Mouse (Mus musculus) thymus, postnatal 0 days (tissue): ENCODE measurements around the gene Gm5105. TPM values are rescaled to one million over a fixed set of nuclear protein-coding genes. Genes with fewer than 3 reads are reported as not detected.

Experiments used
- DNase-seq: peaks from one replicate; pipeline ENCODE4 v3.0.0-alpha.2; 2015; ENCODE audit warnings: low spot score
- polyA plus RNA-seq: library from polyadenylated mRNA; unstranded; fragments of >200 nt; fragmentation: Nextera tagmentation; extraction: Ambion mirVana; gene quantifications from 2 replicates; pipeline ENCODE4 v1.2.1, GENCODE M21; 2015

Gm5105 gene
- polyA plus RNA-seq, 1 experiment from 2014 or later, result not detected

GRCm38 (mm10) chr3:138069756-138070511 is 2.7 kb upstream of the Gm5105 start:
- DNase-seq, result no peak

- DNase-seq, result no peak
Observed at GRCm38 (mm10) chr3:138068103-138068502, 915 bp upstream of the Gm5105 start.

GRCm38 (mm10) chr3:138066348-138066856 is 786 bp downstream of the Gm5105 start:
- no peak for DNase-seq

DNA sequence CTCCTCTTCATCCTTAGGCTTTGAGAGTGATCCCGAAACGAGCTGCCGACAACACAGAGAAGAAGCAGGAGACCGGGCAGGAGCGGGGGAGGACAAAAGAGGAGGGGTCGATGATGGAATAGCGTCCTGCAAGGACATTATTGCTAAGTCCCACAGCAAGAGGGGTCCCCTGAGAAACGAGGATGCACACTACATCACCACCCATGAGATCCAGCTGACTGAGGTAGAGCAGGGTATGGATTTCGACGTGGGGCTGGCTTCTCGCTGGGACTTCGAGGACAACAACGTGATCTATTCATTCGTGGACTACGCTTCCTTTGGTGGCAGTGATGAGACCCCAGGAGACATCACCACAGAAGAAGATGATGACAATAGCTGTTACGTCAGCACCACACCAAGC is 1.3 kb downstream of the Gm5105 start:
- DNase-seq, result no peak

DNA sequence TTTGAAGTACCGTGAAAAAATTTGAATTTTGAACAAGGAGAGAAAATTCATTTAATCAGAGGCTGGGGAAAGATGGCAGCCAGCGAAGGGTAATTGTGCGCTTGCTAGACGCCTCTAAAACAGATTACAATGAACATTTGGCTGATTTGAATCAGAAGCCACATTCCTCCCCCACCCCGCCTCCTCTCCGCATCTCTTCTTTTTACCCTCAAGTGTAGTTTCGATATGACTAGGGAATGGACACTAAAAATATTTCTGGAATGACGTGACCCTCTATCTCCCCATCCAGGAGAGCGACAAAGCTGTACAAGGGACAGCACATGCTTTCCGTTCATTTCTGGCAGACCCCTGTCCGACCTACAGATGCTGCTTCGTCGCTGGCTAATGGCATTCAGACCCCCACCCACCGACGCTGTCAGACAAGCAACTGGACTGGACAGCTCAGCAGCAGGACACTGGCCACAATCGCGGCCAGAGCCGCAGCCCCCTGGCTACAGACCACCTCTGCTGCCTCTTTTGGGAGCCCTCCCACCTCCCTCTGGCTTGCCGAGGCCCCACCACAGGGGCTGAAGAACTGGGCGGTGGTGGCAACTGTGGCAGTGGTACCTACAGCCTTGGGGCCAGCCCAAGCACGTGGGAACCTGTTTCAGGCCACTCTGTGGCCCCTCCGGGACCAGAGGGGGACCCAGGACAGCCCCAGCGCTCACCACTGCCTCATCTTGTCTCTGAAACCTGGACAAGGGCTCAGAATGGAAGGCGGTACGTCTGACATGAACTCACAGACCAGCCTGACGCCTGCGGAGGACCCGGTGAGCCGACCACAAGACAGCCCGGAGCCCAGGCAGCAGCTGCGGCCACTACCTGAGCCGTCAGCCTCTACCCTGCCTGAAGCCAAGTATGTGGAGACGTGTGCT is 2.2 kb downstream of the Gm5105 start, which contains the start of gene 1110002E22Rik:
1110002E22Rik (plus strand) TSS at position 321 of the 914 bp plus-strand sequence.
- no peak for DNase-seq

- DNase-seq, result no peak
Observed at GRCm38 (mm10) chr3:138063731-138064329, 3.4 kb downstream of the Gm5105 start.

DNA sequence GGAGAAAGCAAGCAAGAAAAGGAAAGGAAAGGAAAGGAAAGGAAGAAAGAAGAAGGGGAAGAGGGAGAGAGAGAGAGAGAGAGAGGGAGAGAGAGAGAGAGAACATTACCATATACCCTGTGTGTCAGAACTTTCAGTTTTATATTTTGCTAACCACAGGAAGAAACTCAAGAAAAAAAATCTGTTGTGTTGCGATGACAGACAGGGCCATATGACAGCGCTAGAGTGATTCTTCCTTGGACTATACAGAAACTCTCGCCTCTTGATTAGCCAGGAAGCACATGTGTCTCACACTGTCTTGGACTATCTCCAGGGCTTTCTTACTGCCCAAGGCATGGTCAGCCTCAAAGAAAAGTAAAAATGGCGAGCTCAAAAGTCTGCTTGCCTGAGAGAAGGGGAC is 4.5 kb downstream of the Gm5105 start:
- no peak for DNase-seq

- DNase-seq, result no peak
Observed at GRCm38 (mm10) chr3:138061205-138061911, 5.8 kb downstream of the Gm5105 start.

DNA sequence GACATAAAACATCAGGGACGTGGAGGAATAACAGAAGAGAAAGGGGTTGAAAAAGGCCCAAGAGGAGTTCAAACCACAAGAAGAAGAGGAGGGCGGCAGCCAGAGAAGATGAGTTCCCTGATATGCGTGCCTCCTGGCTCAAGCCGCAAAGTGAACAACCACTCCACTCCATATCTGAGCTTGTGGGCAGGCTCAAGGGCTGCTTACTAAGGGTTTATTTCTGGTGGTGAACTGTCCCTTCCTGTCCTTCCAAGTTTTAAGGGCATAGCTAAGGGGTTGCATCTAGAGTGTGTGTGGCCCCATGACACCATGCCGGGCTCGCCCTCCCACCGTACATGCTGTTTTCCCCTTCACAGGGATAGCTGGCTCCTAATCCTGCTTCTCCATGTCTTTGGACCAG is 6.8 kb downstream of the Gm5105 start:
- DNase-seq, result no peak

DNA sequence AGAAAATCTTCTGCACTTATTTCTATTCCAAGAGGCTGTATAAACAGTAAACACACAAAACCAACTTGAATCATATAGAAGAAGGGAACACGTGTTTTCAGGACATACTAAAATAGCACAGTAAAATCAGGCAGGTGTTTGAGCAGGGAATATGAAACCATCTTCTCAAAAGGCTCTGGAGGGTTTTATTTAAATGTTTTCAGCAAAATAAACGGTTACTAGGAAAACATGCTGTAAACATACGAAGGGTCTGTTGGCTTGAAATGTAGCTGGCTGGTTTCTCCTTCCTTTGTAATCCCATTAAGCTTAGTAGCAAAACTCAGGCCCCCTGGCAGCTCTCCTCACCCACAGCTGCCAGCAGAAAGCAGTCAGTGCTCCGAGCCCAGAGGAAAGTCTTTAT is 9.0 kb downstream of the Gm5105 start:
- no peak for DNase-seq

- no peak for DNase-seq
Observed at GRCm38 (mm10) chr3:138056976-138057375, 10.2 kb downstream of the Gm5105 start.

GRCm38 (mm10) chr3:138053969-138054368 is 13.2 kb downstream of the Gm5105 start:
- no peak for DNase-seq

GRCm38 (mm10) chr3:138051431-138051830 is 15.8 kb downstream of the Gm5105 start:
- DNase-seq, result no peak

GRCm38 (mm10) chr3:138050772-138051171 is 16.4 kb downstream of the Gm5105 start:
- DNase-seq, result no peak

- no peak for DNase-seq
Observed at GRCm38 (mm10) chr3:138049555-138049954, 17.6 kb downstream of the Gm5105 start.

DNA sequence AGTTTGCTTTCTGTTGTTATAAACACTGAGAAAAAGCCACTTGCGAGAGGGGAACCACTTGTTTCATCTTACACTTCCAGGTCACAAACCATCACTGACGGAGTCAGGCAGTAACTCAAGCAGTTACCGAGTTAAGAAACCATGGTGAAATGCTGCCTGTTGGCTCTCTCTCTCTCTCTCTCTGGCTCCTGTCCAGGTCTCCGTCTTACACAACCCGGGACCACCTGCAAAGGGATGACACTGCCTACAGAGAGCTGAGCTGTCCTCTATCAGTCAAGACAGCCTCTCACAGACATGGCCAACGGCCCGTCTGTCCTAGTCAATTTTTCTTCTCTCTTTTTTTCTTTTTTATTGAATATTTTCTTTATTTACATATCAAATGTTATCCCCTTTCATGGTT is 23.9 kb downstream of the Gm5105 start:
- DNase-seq, result no peak

DNA sequence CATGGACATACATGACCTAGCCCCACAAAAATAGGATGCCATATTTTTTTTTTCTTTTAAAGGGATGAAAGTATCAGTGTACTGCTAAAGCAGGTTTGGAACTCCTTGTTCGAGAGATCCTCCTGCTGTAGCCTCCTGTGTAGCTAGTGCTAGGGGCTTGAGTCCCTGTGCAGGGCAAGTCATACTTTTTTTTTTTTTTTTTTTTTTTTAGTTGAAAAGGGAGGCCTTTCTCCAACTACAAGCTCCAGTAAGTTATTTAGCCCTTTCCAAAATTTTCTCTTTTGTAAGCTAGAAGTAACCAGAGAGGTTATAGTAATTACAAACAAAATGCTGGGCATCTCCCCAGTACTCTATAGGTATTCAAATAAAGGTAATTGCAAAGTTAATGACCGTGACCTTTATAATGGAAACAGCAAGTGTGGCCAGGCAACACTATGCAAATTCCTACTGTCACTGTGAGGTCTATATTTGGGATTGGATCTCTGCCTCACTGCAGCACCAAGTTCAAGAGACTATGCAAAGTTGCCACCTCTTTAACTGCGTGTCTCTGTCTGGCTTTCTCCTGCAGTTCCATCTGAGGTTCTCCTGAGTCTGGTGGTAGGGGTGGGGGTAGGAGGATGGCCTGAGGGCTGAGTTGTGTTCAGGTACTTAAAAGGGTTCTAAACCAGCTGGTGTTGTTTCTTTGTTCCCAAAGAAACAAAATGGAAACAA is 25.4 kb downstream of the Gm5105 start:
- DNase-seq, result no peak

DNA sequence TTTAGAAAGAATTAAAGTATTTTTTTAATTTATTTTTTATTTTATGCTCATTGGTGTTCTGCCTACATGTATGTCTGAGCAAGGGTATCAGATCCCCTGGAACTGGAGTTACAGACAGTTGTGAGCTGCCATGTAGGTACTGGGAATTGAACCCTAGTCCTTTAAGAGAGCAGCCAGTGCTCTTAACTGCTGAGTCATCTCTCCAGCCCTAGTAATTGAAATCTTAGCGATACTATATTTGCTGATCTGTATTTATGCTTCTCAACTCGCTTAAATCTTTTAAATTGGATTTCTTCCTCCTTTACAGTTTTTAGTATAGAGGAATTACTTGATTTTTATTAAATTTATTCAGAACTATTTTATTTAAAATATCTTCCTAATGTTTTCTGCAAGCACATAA is 26.2 kb downstream of the Gm5105 start:
- DNase-seq, result no peak

GRCm38 (mm10) chr3:138033986-138034385 is 33.2 kb downstream of the Gm5105 start:
- DNase-seq, result no peak

GRCm38 (mm10) chr3:138030563-138030962 is 36.6 kb downstream of the Gm5105 start:
- peak; percentile 3 for DNase-seq
